Mouse (Mus musculus): ENCODE measurements around the gene Agmat. TPM values are rescaled to one million over a fixed set of nuclear protein-coding genes. Genes with fewer than 3 reads are reported as not detected.

Agmat gene
- polyA plus RNA-seq, 1 experiment from 2014 or later = not detected

DNA sequence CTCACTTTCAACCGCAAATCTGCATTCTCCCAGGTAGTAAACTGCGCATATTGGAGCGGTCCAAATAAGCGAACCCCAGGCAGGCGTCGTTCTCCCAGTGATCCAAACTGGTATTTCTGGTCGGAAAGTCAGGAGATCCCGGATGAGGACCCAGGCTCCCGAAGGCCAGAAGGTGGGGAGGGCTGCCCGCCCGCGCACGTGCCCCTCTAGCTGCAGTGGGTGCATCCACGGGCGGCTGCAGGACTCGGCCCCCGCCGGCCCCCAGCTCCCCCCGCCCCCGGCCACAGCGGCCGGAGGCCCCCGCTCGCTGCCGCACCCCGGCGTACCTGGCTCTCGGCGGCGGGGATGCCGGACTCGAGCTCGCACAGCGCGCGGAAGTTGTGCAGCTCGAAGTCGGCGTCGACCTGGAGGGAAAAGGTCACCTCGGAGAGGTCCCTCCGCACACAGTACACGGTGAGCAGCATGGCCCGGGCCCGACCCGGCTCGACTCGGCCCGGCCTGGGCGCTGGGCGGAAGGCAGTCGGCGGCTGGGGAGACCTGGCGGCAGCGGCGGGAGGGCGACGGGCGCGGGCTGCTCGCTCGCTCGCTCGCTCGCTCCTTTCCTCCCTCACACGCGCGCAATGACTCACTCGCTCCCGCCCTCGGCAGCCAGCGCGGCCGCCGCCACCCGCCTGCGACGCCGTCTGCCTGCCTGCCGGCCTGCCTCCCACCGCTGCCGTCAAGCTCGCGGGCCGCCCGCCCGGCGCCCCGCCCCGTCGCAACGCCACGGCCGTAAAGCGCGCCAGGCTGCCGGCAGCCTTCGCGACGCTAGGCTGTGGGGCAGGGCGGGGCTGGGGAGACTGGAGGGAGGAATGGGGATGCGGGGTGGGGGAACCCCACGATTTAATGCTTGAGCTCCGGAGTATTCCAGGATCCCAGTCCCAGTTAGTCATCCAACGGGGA, 23.5 kb upstream of the Agmat start, which contains the start of gene Ddi2:
Gene Ddi2 (minus strand): TSS at position 689 of the 942 bp plus-strand sequence.
- WGBS = under 1% methylated on average over 93 of the region's 105 CpGs
- peak; percentile 95 for ATAC-seq
- H3K36me3 ChIP-seq = peaks cover 8% of the 10 kb centered on the region; the same call in 1 of the 2 replicates

DNA sequence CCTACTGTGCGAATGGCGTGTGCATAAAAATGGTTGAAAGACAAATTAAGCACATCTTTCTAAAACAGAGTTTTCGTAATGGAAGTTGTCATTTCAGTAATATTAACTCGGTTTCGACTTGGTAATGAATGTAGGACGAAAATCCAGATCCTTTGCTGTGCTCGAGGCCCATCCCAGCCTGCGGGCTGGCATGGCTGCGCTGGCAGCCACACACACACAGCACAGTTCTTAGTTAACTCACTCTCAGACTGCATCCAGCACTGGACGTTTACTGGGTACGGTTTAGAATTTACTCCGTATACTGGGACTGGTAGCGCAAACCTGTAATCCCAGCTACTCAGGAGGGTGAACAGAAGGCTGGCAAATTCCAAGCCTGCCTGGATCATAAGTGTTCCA, 22.8 kb upstream of the Agmat start:
- H3K4me1 ChIP-seq (replicated peaks) = peaks cover 33% of the 10 kb centered on the region
- H3K9ac ChIP-seq (replicated peaks) = peak overlapping the region; percentile 98
- peak overlapping the region; percentile 99 for H3K4me3 ChIP-seq (replicated peaks)
- peaks cover 8% of the 10 kb centered on the region; the same call in 1 of the 2 replicates for H3K36me3 ChIP-seq
- no peaks in the 10 kb centered on the region for H3K27me3 ChIP-seq
- peak overlapping the region; percentile 97 for H3K4me2 ChIP-seq (replicated peaks)
- H3K9me3 ChIP-seq = no peaks in the 10 kb centered on the region
- 8% methylated on average over 13 of the region's 13 CpGs for WGBS
- peak; percentile 71 for ATAC-seq
- peak overlapping the region; percentile 93 for H3K27ac ChIP-seq

More for the DNA sequence above, 23.5 kb upstream of the Agmat start, which contains the start of gene Ddi2:
- peak within 1 kb of the TSS; percentile 98 for H3K9ac ChIP-seq (replicated peaks)
- H3K4me3 ChIP-seq (replicated peaks) = peak within 1 kb of the TSS; percentile 99
- H3K9me3 ChIP-seq = no peaks in the 10 kb centered on the region
- H3K4me2 ChIP-seq (replicated peaks) = peak within 1 kb of the TSS; percentile 97
- peak within 1 kb of the TSS; percentile 93 for H3K27ac ChIP-seq
- H3K27me3 ChIP-seq = no peaks in the 10 kb centered on the region
- peaks cover 33% of the 10 kb centered on the region for H3K4me1 ChIP-seq (replicated peaks)

DNA sequence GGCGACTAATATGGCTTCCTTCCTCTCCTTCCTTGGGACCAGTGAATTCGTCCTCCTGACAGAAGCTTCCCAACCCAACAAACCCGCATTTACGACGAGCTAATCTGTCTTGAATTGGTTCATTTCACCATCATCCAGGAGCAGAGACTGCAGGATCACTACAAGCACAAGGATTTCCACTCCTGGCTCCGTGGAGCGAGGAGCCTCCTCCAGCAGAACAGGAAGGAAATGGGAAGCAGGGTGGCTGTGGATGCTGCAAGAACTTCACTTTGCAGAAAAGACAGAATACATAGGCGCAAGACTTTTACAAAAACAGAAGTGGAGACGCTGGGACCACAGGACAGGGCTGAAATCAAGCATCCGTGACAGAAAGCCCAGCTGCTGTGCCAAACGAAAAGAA, 21.9 kb upstream of the Agmat start:
- Histone ChIP-seq H3K4me2 (replicated peaks) (no peak overlapping the region), H3K4me1 (replicated peaks) (peaks cover 33% of the 10 kb centered on the region), H3K9ac (replicated peaks) (no peak overlapping the region), H3K36me3 (peaks cover 8% of the 10 kb centered on the region; the same call in 1 of the 2 replicates), H3K9me3 (no peaks in the 10 kb centered on the region), H3K27me3 (no peaks in the 10 kb centered on the region), H3K4me3 (replicated peaks) (no peak overlapping the region), H3K27ac (no peak overlapping the region)
- 70% methylated on average over 11 of the region's 11 CpGs for WGBS
- no peak for ATAC-seq

DNA sequence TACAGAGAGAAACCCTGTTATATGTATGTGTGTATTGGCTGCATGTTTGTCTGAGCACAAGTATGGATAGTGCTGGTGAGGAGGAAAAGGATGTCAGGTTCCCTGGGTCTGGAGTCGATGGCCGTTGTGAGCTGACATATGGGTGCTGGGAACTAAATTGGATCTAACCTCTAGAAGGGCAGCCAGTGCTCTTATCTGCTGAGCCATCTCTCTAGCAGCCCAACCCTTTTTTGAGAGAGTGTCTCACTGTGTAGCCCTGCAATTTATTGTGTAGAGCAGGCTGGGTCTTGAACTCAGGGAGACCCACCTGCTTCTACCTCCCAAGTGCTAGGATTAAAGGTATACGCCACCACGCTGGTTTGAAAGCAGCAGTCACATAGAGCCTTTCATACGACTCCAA, 21.2 kb upstream of the Agmat start:
- Histone ChIP-seq H3K9ac (replicated peaks) (no peak overlapping the region), H3K27me3 (no peaks in the 10 kb centered on the region), H3K9me3 (no peaks in the 10 kb centered on the region), H3K4me1 (replicated peaks) (peaks cover 29% of the 10 kb centered on the region), H3K4me2 (replicated peaks) (no peak overlapping the region), H3K36me3 (peaks cover 5% of the 10 kb centered on the region; the same call in 1 of the 2 replicates), H3K27ac (no peak overlapping the region), H3K4me3 (replicated peaks) (no peak overlapping the region)
- WGBS = 80% methylated on average over 5 of the region's 5 CpGs
- no peak for ATAC-seq

DNA sequence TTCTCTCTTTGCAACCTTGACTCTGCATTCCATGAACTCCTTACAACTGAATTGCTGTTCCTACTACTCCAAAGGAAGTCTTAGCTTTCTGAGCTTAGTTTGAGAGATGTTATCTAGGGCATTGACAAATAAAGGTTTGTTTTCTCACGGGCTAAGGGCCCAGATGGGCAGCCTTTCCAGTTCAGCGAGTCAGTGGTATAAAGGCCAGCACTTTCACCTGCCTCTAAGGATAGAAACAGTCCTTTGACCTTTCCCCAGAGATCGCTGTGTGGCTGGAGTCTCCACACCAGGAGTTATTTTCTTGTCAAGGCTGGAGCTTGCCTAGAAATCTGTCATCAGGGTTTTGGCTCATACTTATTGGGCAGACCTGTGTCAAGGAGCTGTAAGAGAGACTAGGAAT, 20.7 kb upstream of the Agmat start:
- no peaks in the 10 kb centered on the region for H3K27me3 ChIP-seq
- ATAC-seq = no peak
- H3K9ac ChIP-seq (replicated peaks) = no peak overlapping the region
- peaks cover 26% of the 10 kb centered on the region for H3K4me1 ChIP-seq (replicated peaks)
- no peak overlapping the region for H3K27ac ChIP-seq
- H3K4me2 ChIP-seq (replicated peaks) = no peak overlapping the region
- no peaks in the 10 kb centered on the region for H3K9me3 ChIP-seq
- no peak overlapping the region for H3K4me3 ChIP-seq (replicated peaks)
- H3K36me3 ChIP-seq = no peaks in the 10 kb centered on the region
- 69% methylated on average over 3 of the region's 3 CpGs for WGBS

DNA sequence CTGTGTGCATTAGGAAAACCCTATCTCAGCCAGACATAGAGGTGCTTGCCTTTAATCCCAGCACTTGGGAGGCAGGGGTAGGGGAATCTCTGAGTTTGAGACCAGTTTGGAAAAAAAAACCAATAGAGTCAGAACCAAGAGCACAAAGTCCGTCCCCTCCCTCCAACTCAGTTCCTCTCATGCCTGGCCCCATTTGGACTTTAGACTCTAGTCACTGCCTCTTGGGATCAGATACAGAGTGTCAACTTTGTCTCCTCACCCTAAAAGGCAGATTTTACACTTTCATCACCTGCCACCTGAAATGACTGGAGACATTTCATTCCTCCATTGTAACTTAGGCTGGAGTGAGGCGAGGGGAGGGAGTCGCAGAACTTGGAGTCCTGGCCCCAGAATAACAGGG, 17.2 kb upstream of the Agmat start:
- 86% methylated on average over 3 of the region's 3 CpGs for WGBS
- no peak overlapping the region for H3K27ac ChIP-seq
- H3K9ac ChIP-seq (replicated peaks) = no peak overlapping the region
- no peaks in the 10 kb centered on the region for H3K36me3 ChIP-seq
- H3K9me3 ChIP-seq = no peaks in the 10 kb centered on the region
- H3K27me3 ChIP-seq = 0 out of 2 replicates have a peak, but pooled peaks cover 4% of the 10 kb centered on the region
- 0 out of 2 replicates have a peak, but pooled peaks cover 1% of the 10 kb centered on the region for H3K4me1 ChIP-seq (replicated peaks)
- H3K4me2 ChIP-seq (replicated peaks) = no peak overlapping the region
- no peak overlapping the region for H3K4me3 ChIP-seq (replicated peaks)
- ATAC-seq = no peak

DNA sequence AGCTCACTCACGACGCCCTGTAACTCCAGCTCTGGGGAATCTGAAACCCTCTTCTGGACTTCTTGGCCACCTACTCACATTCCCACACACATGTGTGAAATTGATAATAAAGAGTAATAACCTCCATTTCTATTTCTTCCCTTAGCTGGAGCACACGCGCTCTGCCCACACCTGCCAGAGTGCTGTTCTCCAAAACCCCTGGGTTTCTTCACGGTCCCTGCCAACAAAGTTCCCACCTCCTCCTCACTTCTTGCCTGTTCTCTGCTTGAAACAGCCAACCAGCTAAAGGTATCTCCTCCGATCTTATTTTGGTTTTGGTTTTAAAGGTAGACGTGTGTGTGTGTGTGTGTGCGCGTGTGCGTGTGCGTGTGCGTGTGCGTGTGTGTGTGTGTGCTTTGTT, 16.1 kb upstream of the Agmat start:
- no peaks in the 10 kb centered on the region for H3K9me3 ChIP-seq
- no peak overlapping the region for H3K27ac ChIP-seq
- 0 out of 2 replicates have a peak, but pooled peaks cover 4% of the 10 kb centered on the region for H3K27me3 ChIP-seq
- H3K36me3 ChIP-seq = no peaks in the 10 kb centered on the region
- H3K4me2 ChIP-seq (replicated peaks) = no peak overlapping the region
- H3K4me1 ChIP-seq (replicated peaks) = peaks cover 9% of the 10 kb centered on the region
- H3K4me3 ChIP-seq (replicated peaks) = no peak overlapping the region
- ATAC-seq = no peak
- 87% methylated on average over 13 of the region's 13 CpGs for WGBS
- H3K9ac ChIP-seq (replicated peaks) = no peak overlapping the region

DNA sequence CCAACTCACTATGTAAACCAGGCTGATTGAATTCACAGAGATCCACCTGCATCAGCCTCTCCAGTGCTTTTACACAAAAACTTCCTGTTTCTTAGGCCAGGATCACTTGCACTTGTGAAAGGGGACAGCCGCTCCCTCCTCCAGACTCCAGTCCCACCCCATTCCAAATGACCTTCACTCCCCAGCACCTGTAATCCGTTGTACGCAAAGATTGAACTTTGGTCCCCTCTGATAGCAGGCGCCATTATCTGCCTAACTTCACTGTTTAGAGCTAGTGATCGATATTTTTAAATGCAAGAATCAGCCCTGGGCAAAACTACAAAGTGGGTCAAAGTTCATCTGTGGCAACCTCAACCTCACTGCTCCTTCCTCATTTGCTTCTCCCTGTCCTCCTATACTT, 14.7 kb upstream of the Agmat start:
- ATAC-seq = no peak
- 0 out of 2 replicates have a peak, but pooled peaks cover 4% of the 10 kb centered on the region for H3K27me3 ChIP-seq

DNA sequence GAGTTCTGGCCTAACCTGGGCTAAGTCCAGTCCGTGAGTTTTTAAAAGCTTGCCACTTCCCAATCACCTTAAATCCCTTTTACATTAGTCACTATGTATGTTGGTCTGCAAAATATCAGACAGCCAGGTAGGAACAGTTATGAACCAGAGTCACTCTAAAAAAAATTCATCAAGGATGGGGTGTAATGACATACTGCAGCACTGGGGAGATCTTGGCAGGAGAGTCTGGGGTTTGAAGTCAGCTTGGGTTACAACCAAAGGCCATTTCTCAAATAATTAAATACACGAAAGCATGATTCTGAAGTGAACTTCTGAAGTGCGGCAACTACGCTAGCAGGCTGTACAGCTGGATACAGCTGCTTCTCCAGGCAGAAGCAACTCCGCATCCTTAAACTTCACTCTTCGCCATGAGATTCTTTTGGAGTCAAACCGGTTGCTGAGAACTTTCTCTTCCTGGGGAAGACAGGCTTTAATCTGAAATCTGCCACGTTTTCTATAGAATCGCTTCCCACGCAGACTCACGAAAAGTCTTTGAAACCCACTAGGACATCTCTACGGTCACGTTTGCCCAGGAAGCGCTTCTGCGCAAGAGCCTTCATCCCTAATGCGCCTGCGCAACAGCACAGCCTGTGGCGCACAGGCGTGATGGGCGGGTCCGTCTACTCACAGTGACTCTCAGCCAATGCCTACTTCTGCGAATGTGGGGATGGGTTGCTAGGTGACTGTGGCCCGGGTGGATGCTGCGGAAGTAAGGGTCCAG, 11.8 kb upstream of the Agmat start:
- WGBS = 7% methylated on average over 24 of the region's 24 CpGs
- H3K4me3 ChIP-seq (replicated peaks) = peak overlapping the region; percentile 33
- 0 out of 2 replicates have a peak, but pooled peaks cover 4% of the 10 kb centered on the region for H3K27me3 ChIP-seq
- H3K9me3 ChIP-seq = no peaks in the 10 kb centered on the region
- no peaks in the 10 kb centered on the region for H3K36me3 ChIP-seq
- peak; percentile 99 for ATAC-seq
- peak overlapping the region; percentile 15 for H3K9ac ChIP-seq (replicated peaks)
- H3K4me2 ChIP-seq (replicated peaks) = peak overlapping the region; percentile 67
- H3K4me1 ChIP-seq (replicated peaks) = peaks cover 10% of the 10 kb centered on the region
- 0 out of 2 replicates have a peak overlapping the region, but pooled peaks have one; percentile 17 for H3K27ac ChIP-seq

More for the DNA sequence above, 14.7 kb upstream of the Agmat start:
- WGBS = 87% methylated on average over 5 of the region's 5 CpGs
- no peak overlapping the region for H3K4me2 ChIP-seq (replicated peaks)
- H3K4me3 ChIP-seq (replicated peaks) = no peak overlapping the region
- peaks cover 10% of the 10 kb centered on the region for H3K4me1 ChIP-seq (replicated peaks)
- H3K36me3 ChIP-seq = no peaks in the 10 kb centered on the region
- no peaks in the 10 kb centered on the region for H3K9me3 ChIP-seq
- H3K27ac ChIP-seq = no peak overlapping the region
- no peak overlapping the region for H3K9ac ChIP-seq (replicated peaks)

DNA sequence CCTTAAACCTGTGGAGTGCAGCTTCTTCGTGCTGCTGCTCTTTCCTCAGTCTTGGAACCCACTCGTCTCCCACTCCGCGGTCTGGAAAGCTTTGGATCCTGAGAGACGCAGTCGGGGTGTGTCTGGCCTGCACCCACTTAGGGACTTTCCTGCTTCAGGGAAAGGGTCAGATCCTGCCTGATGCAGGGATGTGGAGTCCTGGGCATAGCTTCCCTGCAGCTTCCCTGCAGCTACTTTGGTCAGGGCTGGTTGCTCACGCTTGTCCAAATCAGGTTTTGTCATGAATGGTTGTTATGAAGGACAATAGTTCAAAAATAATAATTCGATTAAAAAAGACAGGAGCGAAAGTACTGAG, 11.3 kb upstream of the Agmat start:
- no peak for ATAC-seq
- H3K27ac ChIP-seq = 0 out of 2 replicates have a peak overlapping the region, but pooled peaks have one; percentile 17

DNA sequence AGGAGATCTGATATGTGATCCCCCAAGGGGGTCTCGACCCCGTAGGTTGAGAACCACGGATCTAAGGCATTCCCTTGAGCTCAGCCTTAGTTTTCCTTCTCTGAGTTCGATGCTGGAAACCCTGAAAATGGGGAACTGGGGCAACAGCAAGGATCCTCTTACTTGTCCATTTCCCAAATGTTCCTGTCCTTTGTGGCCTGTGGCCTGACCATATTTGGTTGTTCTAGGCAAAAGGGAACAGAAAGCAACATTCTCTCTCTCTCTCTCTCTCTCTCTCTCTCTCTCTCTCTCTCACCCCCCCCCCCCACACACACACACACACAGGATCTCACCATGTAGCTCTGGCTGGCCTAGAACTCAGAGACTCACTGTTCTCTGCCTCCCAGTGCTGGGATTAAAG, 9.6 kb upstream of the Agmat start:
- Histone ChIP-seq H3K4me3 (replicated peaks) (no peak overlapping the region), H3K9ac (replicated peaks) (no peak overlapping the region), H3K4me2 (replicated peaks) (no peak overlapping the region), H3K27ac (no peak overlapping the region), H3K27me3 (no peaks in the 10 kb centered on the region), H3K36me3 (no peaks in the 10 kb centered on the region), H3K9me3 (no peaks in the 10 kb centered on the region), H3K4me1 (replicated peaks) (peaks cover 10% of the 10 kb centered on the region)
- WGBS = 81% methylated on average over 4 of the region's 4 CpGs
- ATAC-seq = no peak

More for the DNA sequence above, 11.3 kb upstream of the Agmat start:
- Histone ChIP-seq H3K27me3 (0 out of 2 replicates have a peak, but pooled peaks cover 4% of the 10 kb centered on the region), H3K36me3 (no peaks in the 10 kb centered on the region), H3K4me1 (replicated peaks) (peaks cover 10% of the 10 kb centered on the region), H3K4me2 (replicated peaks) (peak overlapping the region; percentile 67), H3K9me3 (no peaks in the 10 kb centered on the region), H3K4me3 (replicated peaks) (peak overlapping the region; percentile 33), H3K9ac (replicated peaks) (peak overlapping the region; percentile 15)
- 22% methylated on average over 9 of the region's 9 CpGs for WGBS

DNA sequence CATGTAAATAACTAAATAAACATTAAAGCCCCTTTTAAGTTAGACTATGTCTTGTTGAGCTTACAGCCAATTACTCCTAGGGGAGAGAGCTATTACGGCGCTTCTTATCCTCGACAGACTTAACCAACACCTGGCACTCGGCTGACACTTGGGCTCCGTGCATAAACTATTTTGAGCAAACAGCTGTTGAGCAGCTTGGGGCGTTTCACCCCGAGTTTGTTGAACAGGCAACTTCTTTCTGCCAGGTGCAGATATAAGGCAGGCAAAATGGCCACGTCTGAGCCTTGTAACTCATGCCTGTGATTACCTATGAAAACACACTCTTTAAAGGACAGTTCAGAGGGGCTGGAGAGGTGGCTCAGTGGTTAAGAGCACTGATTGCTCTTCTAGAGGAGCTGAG, 8.5 kb upstream of the Agmat start:
- 79% methylated on average over 8 of the region's 8 CpGs for WGBS
- peaks cover 10% of the 10 kb centered on the region for H3K4me1 ChIP-seq (replicated peaks)
- H3K9ac ChIP-seq (replicated peaks) = no peak overlapping the region
- no peak overlapping the region for H3K4me3 ChIP-seq (replicated peaks)
- H3K9me3 ChIP-seq = no peaks in the 10 kb centered on the region
- H3K27me3 ChIP-seq = no peaks in the 10 kb centered on the region
- H3K4me2 ChIP-seq (replicated peaks) = no peak overlapping the region
- no peak for ATAC-seq
- no peaks in the 10 kb centered on the region for H3K36me3 ChIP-seq
- no peak overlapping the region for H3K27ac ChIP-seq

Measured in midbrain, embryonic 13.5 days (tissue).